Mouse (Mus musculus) hindbrain, postnatal 0 days (tissue): ENCODE measurements around the gene Rtn3. TPM values are rescaled to one million over a fixed set of nuclear protein-coding genes. Genes with fewer than 3 reads are reported as not detected.

ENCODE experiments used
- ATAC-seq: fragments of 200-750 bp; cut with Nextera tagmentation; 2 replicates; pipeline ENCODE4 v1.8.0; 2017; ENCODE audit warnings: mild to moderate bottlenecking, moderate TSS enrichment, moderate library complexity
- DNase-seq: peaks from one replicate; pipeline ENCODE4 v3.0.0-alpha.2; 2015; ENCODE audit warnings: low spot score
- H3K27ac ChIP-seq: fragments of 300-500 bp; sonication (generic); 2 replicates; pipeline ENCODE4 v1.5.1; 2014; ENCODE audit warnings: mild to moderate bottlenecking
- H3K27me3 ChIP-seq: fragments of 300-500 bp; sonication (generic); 2 replicates; pipeline ENCODE4 v1.6.1; 2014; ENCODE audit warnings: low read length, mixed read lengths; ENCODE audit not compliant: insufficient read depth
- H3K36me3 ChIP-seq: fragments of 300-500 bp; sonication (generic); 2 replicates; pipeline ENCODE4 v1.6.1; 2014; ENCODE audit warnings: low read length, mixed read lengths; ENCODE audit not compliant: insufficient read depth
- H3K4me1 ChIP-seq: fragments of 300-500 bp; sonication (generic); 2 replicates; pipeline ENCODE4 v1.6.1; 2014; ENCODE audit warnings: antibody characterized with exemption, low read length, mixed read lengths; ENCODE audit not compliant: insufficient read depth
- H3K4me2 ChIP-seq: fragments of 300-500 bp; sonication (generic); 2 replicates; pipeline ENCODE4 v1.6.1; 2014; ENCODE audit warnings: low read depth, mild to moderate bottlenecking, low read length, moderate library complexity, mixed read lengths
- H3K4me3 ChIP-seq: fragments of 300-500 bp; sonication (generic); 2 replicates; pipeline ENCODE4 v1.5.1; 2014; ENCODE audit warnings: low read length
- H3K9ac ChIP-seq: fragments of 300-500 bp; sonication (generic); replicated peaks from 2 replicates; pipeline ENCODE4 v1.6.1; 2014; ENCODE audit warnings: mild to moderate bottlenecking, low read length, moderate library complexity, mixed read lengths
- H3K9me3 ChIP-seq: fragments of 300-500 bp; sonication (generic); 2 replicates; pipeline ENCODE4 v1.6.1; 2016; ENCODE audit warnings: low read length, mixed read lengths
- CTCF ChIP-seq: IDR thresholded peaks from 2 replicates; pipeline ENCODE4 v1.5.1; 2016; ENCODE audit warnings: antibody characterized with exemption, control low read depth, low read depth
- WGBS: fragments of 180-500 bp; shearing (Covaris S2); extraction: QIAGEN DNeasy Blood & Tissue Kit; methylation state at CpG from one replicate; pipeline ENCODE4 v1.1.7; 2014; 5-methylcytosine and 5-hydroxymethylcytosine counted together
- polyA plus RNA-seq: library from polyadenylated mRNA; unstranded; fragments of >200 nt; fragmentation: Nextera tagmentation; extraction: Ambion mirVana; gene quantifications from 2 replicates; pipeline ENCODE4 v1.2.1, GENCODE M21; 2015
- total RNA-seq: library from RNA; depleted of rRNA; stranded (reverse); fragments of >200 nt; gene quantifications from 2 replicates; pipeline ENCODE4 v1.2.3, GENCODE M21; 2014

Gene Rtn3
- total and polyA plus RNA-seq, 2 experiments from 2014 or later: 366 to 704 TPM

GRCm38 (mm10) chr19:7424131-7424530 lies 59.0 kb downstream of the Rtn3 start:
- Histone ChIP-seq H3K36me3 (peaks cover 23% of the 10 kb centered on the region), H3K4me2 (peak overlapping the region; percentile 58), H3K27me3 (no peaks in the 10 kb centered on the region), H3K27ac (peak overlapping the region; percentile 84; the same call in 1 of the 2 replicates), H3K9me3 (no peaks in the 10 kb centered on the region), H3K4me1 (peaks cover 30% of the 10 kb centered on the region), H3K9ac (peak overlapping the region; percentile 58; the same call in 1 of the 2 replicates), H3K4me3 (peak overlapping the region; percentile 34; the same call in 1 of the 2 replicates)
- no peak for TF ChIP-seq CTCF
- ATAC-seq (no peak), DNase-seq (no peak)
- WGBS: 40% methylated on average over 7 of the region's 7 CpGs

GRCm38 (mm10) chr19:7423656-7424030 lies 59.4 kb downstream of the Rtn3 start:
- WGBS: 13% methylated on average over 16 of the region's 16 CpGs
- peak overlapping the region; percentile 58 for H3K9ac ChIP-seq
- peaks cover 21% of the 10 kb centered on the region for H3K36me3 ChIP-seq
- ATAC-seq (no peak), DNase-seq (no peak)
- no peaks in the 10 kb centered on the region for H3K27me3 ChIP-seq
- H3K4me2 ChIP-seq: peak overlapping the region; percentile 58
- TF ChIP-seq CTCF: no peak
- no peaks in the 10 kb centered on the region for H3K9me3 ChIP-seq
- H3K27ac ChIP-seq: peak overlapping the region; percentile 84
- peaks cover 35% of the 10 kb centered on the region for H3K4me1 ChIP-seq
- peak overlapping the region; percentile 34 for H3K4me3 ChIP-seq

GRCm38 (mm10) chr19:7423028-7423655 lies 59.9 kb downstream of the Rtn3 start:
- H3K27me3 ChIP-seq: no peaks in the 10 kb centered on the region
- peaks cover 16% of the 10 kb centered on the region for H3K36me3 ChIP-seq
- H3K9ac ChIP-seq: peak overlapping the region; percentile 58
- peak overlapping the region; percentile 34 for H3K4me3 ChIP-seq
- ATAC-seq (peak; percentile 85), DNase-seq (peak; percentile 86)
- H3K9me3 ChIP-seq: no peaks in the 10 kb centered on the region
- H3K27ac ChIP-seq: peak overlapping the region; percentile 84
- H3K4me1 ChIP-seq: peaks cover 36% of the 10 kb centered on the region
- H3K4me2 ChIP-seq: peak overlapping the region; percentile 58
- TF ChIP-seq CTCF: peak; percentile 22; the same call in 1 of the 2 replicates
- WGBS: 10% methylated on average over 50 of the region's 51 CpGs

GRCm38 (mm10) chr19:7422656-7423027 lies 60.4 kb downstream of the Rtn3 start:
- ATAC-seq: no peak
- H3K27ac ChIP-seq: peak overlapping the region; percentile 84
- H3K9ac ChIP-seq: peak overlapping the region; percentile 58
- no peak for TF ChIP-seq CTCF
- peak overlapping the region; percentile 58 for H3K4me2 ChIP-seq
- H3K9me3 ChIP-seq: no peaks in the 10 kb centered on the region
- no peaks in the 10 kb centered on the region for H3K27me3 ChIP-seq
- DNase-seq: no peak
- H3K4me1 ChIP-seq: peaks cover 36% of the 10 kb centered on the region
- peaks cover 11% of the 10 kb centered on the region for H3K36me3 ChIP-seq
- H3K4me3 ChIP-seq: peak overlapping the region; percentile 34
- 7% methylated on average over 35 of the region's 35 CpGs for WGBS

GRCm38 (mm10) chr19:7421602-7422591 lies 61.2 kb downstream of the Rtn3 start:
- Histone ChIP-seq H3K36me3 (peaks cover 4% of the 10 kb centered on the region; the same call in 1 of the 2 replicates), H3K4me3 (peak overlapping the region; percentile 34), H3K27me3 (no peaks in the 10 kb centered on the region), H3K4me2 (peak overlapping the region; percentile 58), H3K4me1 (peaks cover 36% of the 10 kb centered on the region), H3K9ac (peak overlapping the region; percentile 58), H3K9me3 (no peaks in the 10 kb centered on the region), H3K27ac (peak overlapping the region; percentile 84)
- no peak for TF ChIP-seq CTCF
- ATAC-seq: peak; percentile 25; the same call in 1 of the 2 replicates
- WGBS: 12% methylated on average over 39 of the region's 48 CpGs
- DNase-seq: peak; percentile 80

- H3K4me3 ChIP-seq: no peak overlapping the region
- 35% methylated on average over 27 of the region's 27 CpGs for WGBS
- no peaks in the 10 kb centered on the region for H3K36me3 ChIP-seq
- ATAC-seq: no peak
- peaks cover 42% of the 10 kb centered on the region for H3K4me1 ChIP-seq
- no peak for DNase-seq
- TF ChIP-seq CTCF: no peak
- H3K27me3 ChIP-seq: no peaks in the 10 kb centered on the region
- peak overlapping the region; percentile 19; the same call in 1 of the 2 replicates for H3K4me2 ChIP-seq
- H3K27ac ChIP-seq: peak overlapping the region; percentile 84; the same call in 1 of the 2 replicates
- H3K9ac ChIP-seq: 0 out of 2 replicates have a peak overlapping the region, but pooled peaks have one; percentile 58
- no peaks in the 10 kb centered on the region for H3K9me3 ChIP-seq
Measured at GRCm38 (mm10) chr19:7420841-7421601, 62.1 kb downstream of the Rtn3 start.
